ENCODE assay signal across 8 mouse cellular contexts in genomic region chr7:27224877-27225575, GRCm38 (mm10). TPM values are rescaled to one million over a fixed set of nuclear protein-coding genes. Genes with fewer than 3 reads are reported as not detected.
A peak's percentile ranks its signal among the peaks of the same experiment; 100 is the strongest.
DNase-seq lines count a peak whose midpoint lies in the region; ATAC-seq and TF ChIP-seq lines count a peak whose summit lies in the region.

No protein-coding gene starts in this region.

- TF ChIP-seq POLR2A in kidney, adult 2 months (IDR thresholded peaks at IDR 0.05; ENCODE audit: low read depth, low read length) = no peak

- H3K27ac ChIP-seq in neural tube, embryonic 11.5 days (ENCODE audit: low read depth, low read length) = no peak overlapping the region
- H3K27ac ChIP-seq in limb, embryonic 12.5 days = no peak overlapping the region
- no peak overlapping the region for H3K27ac ChIP-seq in kidney, adult 2 months (ENCODE audit: insufficient read depth, low read depth, low read length)

- H3K27me3 ChIP-seq in neural tube, embryonic 11.5 days (ENCODE audit: control insufficient read depth, insufficient read depth, low read length) = no peaks in the 10 kb centered on the region
- no peaks in the 10 kb centered on the region for H3K27me3 ChIP-seq in limb, embryonic 12.5 days
- no peaks in the 10 kb centered on the region for H3K27me3 ChIP-seq in kidney, adult 2 months (replicated peaks; ENCODE audit: control insufficient read depth, insufficient read depth, low read length)

- H3K4me1 ChIP-seq in neural tube, embryonic 11.5 days (ENCODE audit: control insufficient read depth, insufficient read depth, low read length) = peaks cover 21% of the 10 kb centered on the region
- H3K4me1 ChIP-seq in limb, embryonic 12.5 days (replicated peaks) = peaks cover 51% of the 10 kb centered on the region
- peaks cover 15% of the 10 kb centered on the region for H3K4me1 ChIP-seq in kidney, adult 2 months (ENCODE audit: control insufficient read depth, insufficient read depth, low read length)

- H3K36me3 ChIP-seq in neural tube, embryonic 11.5 days (ENCODE audit: control insufficient read depth, insufficient read depth, low read length) = no peaks in the 10 kb centered on the region
- peaks cover 20% of the 10 kb centered on the region; the same call in 1 of the 2 replicates for H3K36me3 ChIP-seq in limb, embryonic 12.5 days
- H3K36me3 ChIP-seq in kidney, adult 2 months (ENCODE audit: control insufficient read depth, insufficient read depth, low read length) = no peaks in the 10 kb centered on the region

- no peak overlapping the region for H3K4me3 ChIP-seq in neural tube, embryonic 11.5 days (ENCODE audit: low read depth, low read length)
- H3K4me3 ChIP-seq in limb, embryonic 12.5 days (replicated peaks) = peak overlapping the region; percentile 12
- H3K4me3 ChIP-seq in kidney, adult 2 months (ENCODE audit: insufficient read depth, low read depth, low read length) = no peak overlapping the region

- WGBS in neural tube, embryonic 11.5 days = 84% methylated on average over 11 of the region's 11 CpGs
- 72% methylated on average over 11 of the region's 11 CpGs for WGBS in limb, embryonic 12.5 days
- WGBS in kidney, adult 2 months = 69% methylated on average over 11 of the region's 11 CpGs

- peak overlapping the region; percentile 22 for H3K4me2 ChIP-seq in neural tube, embryonic 11.5 days (ENCODE audit: low read depth)
- H3K4me2 ChIP-seq in limb, embryonic 12.5 days = peak overlapping the region; percentile 87

- no peak for ATAC-seq in neural tube, embryonic 11.5 days (ENCODE audit: insufficient read depth, low FRiP score, low TSS enrichment)
- ATAC-seq in limb, embryonic 12.5 days (ENCODE audit: insufficient number of reproducible peaks, insufficient read depth, low FRiP score, low TSS enrichment, low read depth) = no peak

- DNase-seq in adrenal gland, adult (ENCODE audit: inconsistent age in 2 of 2, low spot score in 1 of 2) = peak; percentile 76 to 81
- no peak for DNase-seq in adrenal gland, postnatal 4 days (ENCODE audit: low spot score in 2 of 2)
- no peak for DNase-seq in neural tube, embryonic 11.5 days (ENCODE audit: low spot score)
- DNase-seq in neural tube, embryonic 10.5 days (ENCODE audit: extremely low spot score, low spot score) = no peak
- peak; percentile 26 to 34 for DNase-seq in heart, adult 9 months (ENCODE audit: low spot score in 2 of 2)
- DNase-seq in right cerebral cortex, postnatal 14 days = peak; percentile 42
- DNase-seq in kidney, adult 2 months = no peak

- peak overlapping the region; percentile 29; the same call in 1 of the 2 replicates for H3K9ac ChIP-seq in neural tube, embryonic 11.5 days (ENCODE audit: low read length)
- no peak overlapping the region for H3K9ac ChIP-seq in limb, embryonic 12.5 days (replicated peaks)

- no peaks in the 10 kb centered on the region for H3K9me3 ChIP-seq in neural tube, embryonic 11.5 days (ENCODE audit: control insufficient read depth, low read length)
- H3K9me3 ChIP-seq in limb, embryonic 12.5 days = no peaks in the 10 kb centered on the region

- TF ChIP-seq CTCF in kidney, adult 2 months (conservative IDR thresholded peaks at IDR 0.05; ENCODE audit: insufficient read depth, insufficient read length, low read depth, low read length) = no peak

RNA-seq across cellular contexts. Expression of gene Itpkc, which starts 3.4 kb away (rescaled TPM):
- 10 to 100 TPM; 12.7 to 14.4 TPM for total RNA-seq in adrenal gland, postnatal 4 days (2021)
- 6.5 and 8.3 TPM in 2 replicates for polyA plus RNA-seq in neural tube, embryonic 11.5 days (2014; fragmentation: Nextera tagmentation; extraction: Ambion mirVana)
- polyA plus RNA-seq in limb, embryonic 12.5 days (2016; fragmentation: Nextera tagmentation; extraction: Ambion mirVana) = 9.3 and 9.5 TPM in 2 replicates
- polyA plus RNA-seq in kidney, adult 2 months (2012; rRNA removed) = 6.8 and 7.0 TPM in 2 replicates

RNA-seq across cellular contexts. Expression of gene Coq8b, which starts 7.8 kb away (rescaled TPM):
- total RNA-seq in adrenal gland, postnatal 4 days (2021) = 10 to 100 TPM; 37.1 to 42.0 TPM
- 15.8 and 17.1 TPM in 2 replicates for polyA plus RNA-seq in neural tube, embryonic 11.5 days (2014; fragmentation: Nextera tagmentation; extraction: Ambion mirVana)
- polyA plus RNA-seq in limb, embryonic 12.5 days (2016; fragmentation: Nextera tagmentation; extraction: Ambion mirVana) = 15.7 and 16.6 TPM in 2 replicates
- polyA plus RNA-seq in kidney, adult 2 months (2012; rRNA removed) = 43.1 and 50.3 TPM in 2 replicates

RNA-seq across cellular contexts. Expression of gene Snrpa, which starts 29.0 kb away (rescaled TPM):
- total RNA-seq in adrenal gland, postnatal 4 days (2021) = 100 to 1,000 TPM; 102 to 104 TPM
- 332 and 363 TPM in 2 replicates for polyA plus RNA-seq in neural tube, embryonic 11.5 days (2014; fragmentation: Nextera tagmentation; extraction: Ambion mirVana)
- polyA plus RNA-seq in limb, embryonic 12.5 days (2016; fragmentation: Nextera tagmentation; extraction: Ambion mirVana) = 294 and 321 TPM in 2 replicates
- polyA plus RNA-seq in kidney, adult 2 months (2012; rRNA removed) = 127 and 131 TPM in 2 replicates

RNA-seq across cellular contexts. Expression of gene BC024978, which starts 29.4 kb away (rescaled TPM):
- 10 to 100 TPM; 19.2 to 22.7 TPM for total RNA-seq in adrenal gland, postnatal 4 days (2021)
- 3.8 and 4.4 TPM in 2 replicates for polyA plus RNA-seq in neural tube, embryonic 11.5 days (2014; fragmentation: Nextera tagmentation; extraction: Ambion mirVana)
- 4.0 and 4.1 TPM in 2 replicates for polyA plus RNA-seq in limb, embryonic 12.5 days (2016; fragmentation: Nextera tagmentation; extraction: Ambion mirVana)
- polyA plus RNA-seq in kidney, adult 2 months (2012; rRNA removed) = 8.2 and 9.6 TPM in 2 replicates

RNA-seq across cellular contexts. Expression of gene Numbl, which starts 33.2 kb away (rescaled TPM):
- 10 to 100 TPM; 21.0 to 21.1 TPM for total RNA-seq in adrenal gland, postnatal 4 days (2021)
- 21.6 and 21.7 TPM in 2 replicates for polyA plus RNA-seq in neural tube, embryonic 11.5 days (2014; fragmentation: Nextera tagmentation; extraction: Ambion mirVana)
- polyA plus RNA-seq in limb, embryonic 12.5 days (2016; fragmentation: Nextera tagmentation; extraction: Ambion mirVana) = 25.3 and 26.5 TPM in 2 replicates
- 6.0 and 7.9 TPM in 2 replicates for polyA plus RNA-seq in kidney, adult 2 months (2012; rRNA removed)

Comparison
In these comparisons a context has a peak if more than half of its experiments do, and no peak if none do; other contexts are left out.
1. DNase-seq: peak in adrenal gland, adult (2 of 2), heart, adult 9 months (2 of 2) and right cerebral cortex, postnatal 14 days (single experiment); none in adrenal gland, postnatal 4 days (0 of 2), neural tube, embryonic 11.5 days (single experiment), neural tube, embryonic 10.5 days (single experiment) and kidney, adult 2 months (single experiment).